Mouse (Mus musculus) neural tube, embryonic 14.5 days (tissue): ENCODE data around the gene Rps25. TPM values are rescaled to one million over a fixed set of nuclear protein-coding genes. Genes with fewer than 3 reads are reported as not detected.
"Not testable (repeated sequence)": the region's sequence is repeated elsewhere in the genome, so short reads cannot be mapped to it uniquely, and the experiment has no call there.

Source experiments
- ATAC-seq: fragments of 200-750 bp; cut with Nextera tagmentation; 2 replicates; pipeline ENCODE4 v1.8.0; 2017; ENCODE audit warnings: low read depth, mild to moderate bottlenecking, moderate TSS enrichment, moderate library complexity
- H3K27ac ChIP-seq: fragments of 300-500 bp; sonication (generic); 2 replicates; pipeline ENCODE4 v1.5.1; 2014; ENCODE audit warnings: low read depth, mild to moderate bottlenecking, control low read depth, low read length, moderate library complexity, mixed read lengths
- H3K27me3 ChIP-seq: fragments of 300-500 bp; sonication (generic); 2 replicates; pipeline ENCODE4 v1.6.1; 2014; ENCODE audit warnings: low read length; ENCODE audit not compliant: control insufficient read depth, insufficient read depth
- H3K36me3 ChIP-seq: fragments of 300-500 bp; sonication (generic); 2 replicates; pipeline ENCODE4 v1.6.1; 2014; ENCODE audit warnings: low read length, mixed read lengths; ENCODE audit not compliant: control insufficient read depth, insufficient read depth
- H3K4me1 ChIP-seq: fragments of 300-500 bp; sonication (generic); 2 replicates; pipeline ENCODE4 v1.6.1; 2014; ENCODE audit warnings: low read length; ENCODE audit not compliant: control insufficient read depth, insufficient read depth
- H3K4me2 ChIP-seq: fragments of 300-500 bp; sonication (generic); 2 replicates; pipeline ENCODE4 v1.6.1; 2014; ENCODE audit warnings: mild to moderate bottlenecking, low read depth, low read length, control low read depth
- H3K4me3 ChIP-seq: fragments of 300-500 bp; sonication (generic); 2 replicates; pipeline ENCODE4 v1.5.1; 2014; ENCODE audit warnings: low read depth, low read length, control low read depth, mixed read lengths
- H3K9ac ChIP-seq: fragments of 300-500 bp; sonication (generic); replicated peaks from 2 replicates; pipeline ENCODE4 v1.6.1; 2014; ENCODE audit warnings: low read depth, mild to moderate bottlenecking, control low read depth, low read length, mixed read lengths
- H3K9me3 ChIP-seq: fragments of 300-500 bp; sonication (generic); 2 replicates; pipeline ENCODE4 v1.6.1; 2016; ENCODE audit warnings: low read length; ENCODE audit not compliant: control insufficient read depth
- WGBS: fragments of 180-500 bp; shearing (Covaris S2); extraction: QIAGEN DNeasy Blood & Tissue Kit; methylation state at CpG from one replicate; pipeline ENCODE4 v1.1.7; 2014; 5-methylcytosine and 5-hydroxymethylcytosine counted together
- polyA plus RNA-seq: library from polyadenylated mRNA; unstranded; fragments of >200 nt; fragmentation: Nextera tagmentation; extraction: Ambion mirVana; gene quantifications from 2 replicates; pipeline ENCODE4 v1.2.1, GENCODE M21; 2014

Rps25 gene
- polyA plus RNA-seq, 1 experiment from 2014 or later: 1,219 TPM

DNA sequence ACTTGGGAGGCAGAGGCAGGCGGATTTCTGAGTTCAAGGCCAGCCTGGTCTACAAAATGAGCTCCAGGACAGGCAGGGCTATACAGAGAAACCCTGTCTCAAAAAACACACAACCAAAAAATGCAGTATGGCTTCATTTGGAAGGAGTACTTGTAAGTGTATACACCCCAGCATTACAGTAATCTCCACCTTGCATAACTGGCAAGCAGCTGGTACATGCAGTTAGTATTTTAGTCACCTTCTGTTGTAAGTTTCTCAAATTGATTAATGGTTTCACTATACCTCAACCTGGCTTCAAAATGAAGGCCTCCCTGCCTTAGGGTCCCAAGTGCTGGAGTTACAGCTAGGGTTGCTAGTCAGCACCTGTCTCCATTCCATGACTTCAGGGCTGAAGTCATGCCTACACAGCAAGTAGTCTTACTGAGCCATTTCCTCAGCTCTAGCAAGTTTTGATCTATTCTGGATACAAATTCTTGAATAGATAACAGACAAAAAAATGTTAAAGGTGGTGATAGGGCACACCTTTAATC is 4.7 kb downstream of the Rps25 start:
- no peak overlapping the region for H3K4me3 ChIP-seq
- H3K27me3 ChIP-seq: no peaks in the 10 kb centered on the region
- peaks cover 6% of the 10 kb centered on the region; the same call in 1 of the 2 replicates for H3K4me1 ChIP-seq
- WGBS: 100% methylated on average over 1 of the region's 1 CpGs
- H3K27ac ChIP-seq: no peak overlapping the region
- H3K9ac ChIP-seq: no peak overlapping the region
- H3K36me3 ChIP-seq: peaks cover 41% of the 10 kb centered on the region
- H3K4me2 ChIP-seq: no peak overlapping the region
- H3K9me3 ChIP-seq: no peaks in the 10 kb centered on the region
- no peak for ATAC-seq

DNA sequence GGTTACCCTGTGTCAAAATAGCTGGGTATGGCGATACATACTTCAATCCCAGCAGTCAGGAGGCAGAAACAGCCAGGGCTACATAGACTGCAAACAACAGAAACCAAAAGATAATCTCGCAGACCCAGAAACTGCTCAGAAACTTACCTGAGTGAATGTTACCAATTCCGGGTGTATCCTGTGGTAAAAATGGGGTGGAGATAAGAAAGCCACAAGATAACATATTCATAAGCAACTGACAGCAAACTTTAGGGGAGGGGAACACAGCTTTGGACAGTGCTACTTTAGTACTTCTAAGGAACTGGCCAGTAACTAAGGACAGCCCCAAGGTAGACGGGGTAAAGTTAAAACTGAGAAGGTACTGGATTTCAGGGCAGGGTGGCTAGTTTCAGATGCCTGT is 5.4 kb downstream of the Rps25 start:
- H3K4me1 ChIP-seq: peaks cover 9% of the 10 kb centered on the region; the same call in 1 of the 2 replicates
- 91% methylated on average over 4 of the region's 4 CpGs for WGBS
- peaks cover 41% of the 10 kb centered on the region for H3K36me3 ChIP-seq
- H3K4me2 ChIP-seq: no peak overlapping the region
- ATAC-seq: no peak
- no peak overlapping the region for H3K4me3 ChIP-seq
- H3K27me3 ChIP-seq: no peaks in the 10 kb centered on the region
- H3K9ac ChIP-seq: no peak overlapping the region
- no peaks in the 10 kb centered on the region for H3K9me3 ChIP-seq
- no peak overlapping the region for H3K27ac ChIP-seq

DNA sequence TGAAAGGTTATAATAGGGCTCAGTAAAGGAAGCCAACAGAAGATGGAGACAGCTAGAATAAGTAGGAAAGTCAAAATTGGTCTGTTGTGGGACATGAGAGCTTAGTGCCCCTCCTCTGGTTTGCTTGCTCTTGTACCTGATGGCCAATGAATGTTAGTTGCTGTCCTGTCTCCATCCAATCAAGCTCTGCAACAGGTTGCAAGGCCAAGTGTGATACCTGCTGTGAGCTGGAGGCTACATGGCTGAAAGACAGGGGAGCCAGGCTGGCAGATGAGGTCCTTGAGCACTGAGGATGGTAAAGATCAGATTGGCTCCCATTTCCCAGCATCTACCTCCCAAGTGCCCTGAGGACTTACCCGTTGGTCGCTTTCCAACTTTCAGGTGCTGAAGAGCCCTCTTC is 5.8 kb downstream of the Rps25 start:
- no peak overlapping the region for H3K4me3 ChIP-seq
- ATAC-seq: no peak
- H3K36me3 ChIP-seq: peaks cover 41% of the 10 kb centered on the region
- WGBS: 91% methylated on average over 2 of the region's 2 CpGs
- H3K9me3 ChIP-seq: no peaks in the 10 kb centered on the region
- no peak overlapping the region for H3K9ac ChIP-seq
- H3K27ac ChIP-seq: no peak overlapping the region
- H3K27me3 ChIP-seq: no peaks in the 10 kb centered on the region
- peaks cover 11% of the 10 kb centered on the region; the same call in 1 of the 2 replicates for H3K4me1 ChIP-seq
- no peak overlapping the region for H3K4me2 ChIP-seq

DNA sequence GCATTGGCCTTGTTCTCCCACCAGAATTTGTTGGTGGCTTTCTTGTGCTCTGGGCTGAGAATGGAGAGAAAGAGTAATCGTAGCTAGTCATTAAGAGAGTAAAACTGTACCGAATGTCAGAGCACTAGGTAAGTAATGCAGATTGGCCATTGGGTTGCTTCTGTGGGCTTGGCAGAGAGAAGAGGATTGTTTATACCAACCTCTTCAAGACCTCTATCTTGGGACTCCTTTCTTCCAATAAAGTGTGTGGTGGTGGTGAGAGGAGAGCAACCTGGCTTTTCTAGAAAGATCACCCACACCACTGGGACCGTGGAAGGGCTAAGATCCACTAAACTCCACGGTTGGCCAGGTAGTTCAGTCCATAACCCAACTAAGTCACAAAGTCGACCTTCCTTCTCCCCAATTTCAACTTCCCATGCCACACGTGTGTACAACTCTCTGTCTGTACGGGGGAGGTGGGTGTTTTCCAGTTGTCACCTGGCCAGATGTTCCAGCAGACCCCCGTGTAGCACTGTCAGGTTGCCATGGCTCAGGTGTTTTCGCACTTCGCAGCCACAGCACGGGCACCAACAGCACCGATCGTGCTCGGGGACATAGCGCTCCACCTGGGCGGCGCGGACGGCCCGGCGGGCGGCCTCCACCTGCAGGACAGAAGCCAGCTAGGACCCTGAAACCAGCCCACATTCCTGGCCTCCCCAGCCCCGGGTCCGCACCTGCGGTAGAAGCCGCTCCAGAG is 10.4 kb downstream of the Rps25 start:
- 8% methylated on average over 26 of the region's 26 CpGs for WGBS
- Histone ChIP-seq H3K9ac (peak overlapping the region; percentile 78), H3K4me2 (peak overlapping the region; percentile 84), H3K4me1 (0 out of 2 replicates have a peak, but pooled peaks cover 5% of the 10 kb centered on the region), H3K36me3 (peaks cover 12% of the 10 kb centered on the region), H3K9me3 (no peaks in the 10 kb centered on the region), H3K4me3 (peak overlapping the region; percentile 74), H3K27ac (peak overlapping the region; percentile 39; the same call in 1 of the 2 replicates), H3K27me3 (no peaks in the 10 kb centered on the region)
- peak; percentile 75 for ATAC-seq

DNA sequence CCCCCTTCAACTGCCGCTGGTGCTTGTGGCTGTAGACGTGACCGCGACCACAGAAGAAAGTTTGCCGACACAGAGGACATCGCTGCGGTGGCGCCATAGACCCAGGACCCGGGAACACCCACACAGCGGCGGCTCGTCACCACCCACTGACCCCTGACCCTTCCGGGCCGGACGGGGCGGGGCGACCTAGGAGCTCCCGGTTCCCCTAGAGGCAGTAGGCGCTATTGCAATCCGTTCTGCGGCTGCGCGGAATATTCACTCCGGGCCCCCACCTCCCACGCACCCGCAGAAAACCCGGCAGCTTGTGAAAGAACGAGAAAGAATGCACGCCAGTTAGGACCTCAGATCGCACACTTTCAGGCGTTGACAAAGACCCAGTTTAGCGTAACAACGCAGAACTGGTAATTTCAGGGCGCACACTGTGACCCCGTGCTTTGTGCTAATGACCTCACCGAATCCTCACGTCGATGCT is 11.0 kb downstream of the Rps25 start:
- peak; percentile 90 for ATAC-seq
- Histone ChIP-seq H3K4me3 (peak overlapping the region; percentile 74), H3K9me3 (no peaks in the 10 kb centered on the region), H3K4me2 (peak overlapping the region; percentile 84), H3K27me3 (no peaks in the 10 kb centered on the region), H3K27ac (peak overlapping the region; percentile 65), H3K36me3 (peaks cover 6% of the 10 kb centered on the region), H3K9ac (peak overlapping the region; percentile 78), H3K4me1 (0 out of 2 replicates have a peak, but pooled peaks cover 5% of the 10 kb centered on the region)
- under 1% methylated on average over 38 of the region's 38 CpGs for WGBS

DNA sequence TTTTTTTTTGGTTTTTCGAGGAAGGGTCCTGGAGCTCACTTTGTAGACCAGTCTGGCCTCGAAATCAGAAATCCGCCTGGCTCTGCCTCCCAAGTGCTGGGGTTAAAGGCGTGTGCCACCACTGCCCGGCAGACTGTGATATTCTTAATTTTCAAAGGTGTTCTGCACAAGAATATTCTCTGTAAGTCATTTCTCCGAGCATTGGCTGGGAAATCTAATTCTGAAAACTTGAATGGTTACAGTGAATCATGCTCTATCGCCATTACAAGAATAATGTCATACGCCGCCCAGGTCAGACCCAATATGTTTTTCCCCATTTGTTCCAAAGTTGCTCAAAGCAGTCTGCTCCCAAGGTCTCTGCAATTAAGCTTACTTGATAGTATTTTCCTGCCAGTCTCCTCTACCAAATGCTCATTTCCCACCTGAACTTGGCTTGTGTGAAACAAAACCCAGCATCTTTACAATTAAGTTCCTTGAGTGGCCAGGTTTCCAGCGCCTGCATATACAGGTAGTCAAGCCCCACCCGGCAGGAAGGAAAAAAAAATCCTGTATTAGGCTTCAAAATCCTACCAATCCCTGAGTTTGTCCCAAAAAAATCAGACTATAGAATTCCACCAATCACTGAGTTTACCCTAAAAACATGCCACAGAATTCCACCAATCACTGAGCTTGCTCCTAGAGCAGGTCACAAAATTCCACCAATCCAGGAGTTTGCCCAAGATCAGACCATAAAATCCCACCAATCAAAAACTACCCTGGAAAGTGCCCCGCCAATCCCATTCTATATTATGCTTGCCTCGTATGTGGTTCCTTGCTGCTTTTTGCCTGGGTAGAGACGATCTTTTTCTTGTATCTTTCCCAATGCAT is 11.8 kb downstream of the Rps25 start, which contains the start of gene Ccdc84:
TSS of gene Ccdc84 (minus strand) at position 51 of the 867 bp plus-strand sequence.
- H3K9ac ChIP-seq: peak within 1 kb of the TSS; percentile 78
- H3K36me3 ChIP-seq: peaks cover 3% of the 10 kb centered on the region; the same call in 1 of the 2 replicates
- H3K27ac ChIP-seq: peak within 1 kb of the TSS; percentile 65
- WGBS: 78% methylated on average over 14 of the region's 14 CpGs
- H3K9me3 ChIP-seq: no peaks in the 10 kb centered on the region
- ATAC-seq: 0 out of 2 replicates have a peak, but pooled peaks have one; percentile 2
- peak within 1 kb of the TSS; percentile 84 for H3K4me2 ChIP-seq
- no peaks in the 10 kb centered on the region for H3K27me3 ChIP-seq
- peak within 1 kb of the TSS; percentile 74 for H3K4me3 ChIP-seq
- H3K4me1 ChIP-seq: 0 out of 2 replicates have a peak, but pooled peaks cover 5% of the 10 kb centered on the region

DNA sequence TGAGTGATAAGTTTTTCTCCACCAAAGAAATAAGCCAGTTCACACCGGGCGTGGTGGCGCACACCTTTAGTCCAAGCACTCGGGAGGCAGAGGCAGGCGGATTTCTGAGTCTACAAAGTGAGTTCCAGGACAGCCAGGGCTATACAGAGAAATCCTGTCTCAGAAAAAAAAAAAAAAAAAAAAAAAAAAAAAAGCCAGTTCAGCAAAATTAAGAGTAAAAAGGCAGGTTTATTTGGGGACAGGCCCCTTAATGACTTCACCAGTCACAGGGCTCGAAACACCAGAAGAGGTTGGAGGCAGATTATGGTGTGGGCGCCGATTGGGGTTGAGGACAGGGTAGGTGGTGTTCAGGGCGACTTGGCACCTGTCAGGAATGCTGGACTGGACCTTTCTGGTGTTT is 12.8 kb downstream of the Rps25 start:
- H3K4me2 ChIP-seq, H3K27ac ChIP-seq, H3K9ac ChIP-seq, ATAC-seq, H3K36me3 ChIP-seq, H3K27me3 ChIP-seq, H3K4me3 ChIP-seq, H3K9me3 ChIP-seq, H3K4me1 ChIP-seq: not testable (repeated sequence)
- WGBS: 94% methylated on average over 9 of the region's 9 CpGs

DNA sequence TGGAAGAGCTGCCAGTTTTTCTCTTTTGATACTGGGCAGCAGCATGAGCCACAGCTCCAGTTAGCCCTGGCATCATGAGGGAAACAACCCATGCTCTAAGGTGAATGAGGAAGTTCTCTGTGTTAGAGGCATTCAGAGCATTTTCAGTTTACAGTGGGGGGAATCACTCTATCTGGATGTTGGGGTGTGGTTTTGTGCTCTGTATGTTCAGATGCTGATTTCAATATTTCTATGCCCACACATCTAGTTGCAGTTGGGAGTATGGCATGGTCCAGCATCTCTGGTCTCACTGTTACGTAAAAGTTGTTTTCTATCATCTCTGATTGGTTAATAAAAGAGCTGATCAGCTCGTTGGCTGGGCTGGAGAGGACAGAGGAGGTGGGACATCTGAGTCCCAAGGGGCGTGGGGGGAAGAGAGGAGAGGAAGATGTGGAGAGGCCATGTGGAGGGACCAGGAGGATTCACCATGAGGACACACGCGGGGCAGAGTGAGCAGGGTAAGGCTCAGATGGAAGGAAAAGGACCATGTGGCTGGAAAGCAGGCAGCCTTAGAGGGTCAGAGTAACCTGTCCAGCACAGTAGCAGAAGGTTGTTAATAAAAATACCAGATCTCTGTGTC is 13.4 kb downstream of the Rps25 start:
- Histone ChIP-seq H3K4me2 (no peak overlapping the region), H3K9me3 (no peaks in the 10 kb centered on the region), H3K27me3 (no peaks in the 10 kb centered on the region), H3K27ac (no peak overlapping the region), H3K36me3 (0 out of 2 replicates have a peak, but pooled peaks cover 3% of the 10 kb centered on the region), H3K4me1 (0 out of 2 replicates have a peak, but pooled peaks cover 5% of the 10 kb centered on the region), H3K4me3 (no peak overlapping the region), H3K9ac (no peak overlapping the region)
- WGBS: 81% methylated on average over 5 of the region's 5 CpGs
- ATAC-seq: no peak
